Mouse (Mus musculus) myocyte (in vitro differentiated cells): Measurements from ENCODE around the gene Pcgf3.

Source experiments
- CEBPB ChIP-seq: IDR thresholded peaks from 2 replicates; pipeline ENCODE4 v1.6.1; 2011; ENCODE audit warnings: mild to moderate bottlenecking, moderate library complexity; ENCODE audit not compliant: poor library complexity, insufficient read depth, severe bottlenecking
- E2F4 ChIP-seq: IDR thresholded peaks from one replicate; pipeline ENCODE4 v1.6.1; 2011; ENCODE audit warnings: mild to moderate bottlenecking, control low read depth, moderate library complexity; ENCODE audit not compliant: insufficient read depth
- MAX ChIP-seq: IDR thresholded peaks from one replicate; pipeline ENCODE4 v1.6.1; 2011; ENCODE audit warnings: low read depth, mild to moderate bottlenecking, control low read depth
- MYOD1 ChIP-seq, 3 experiments: IDR thresholded peaks; one replicate each; pipeline ENCODE4 v1.6.1; 2011; ENCODE audit warnings: control low read depth in 2 of 3, low read depth in 2 of 3, mild to moderate bottlenecking in 2 of 3, moderate library complexity in 1 of 3; ENCODE audit not compliant: insufficient read length in 2 of 3, control insufficient read depth in 1 of 3
- MYOG ChIP-seq, 3 experiments: IDR thresholded peaks; one replicate each; pipeline ENCODE4 v1.6.1; 2011; ENCODE audit warnings: control low read depth in 2 of 3, low read depth in 2 of 3, mild to moderate bottlenecking in 2 of 3; ENCODE audit not compliant: insufficient read length in 2 of 3, control insufficient read depth in 1 of 3, insufficient read depth in 1 of 3
- POLR2A ChIP-seq: IDR thresholded peaks from one replicate; pipeline ENCODE4 v1.6.1; 2011; ENCODE audit warnings: low read depth, mild to moderate bottlenecking, control low read depth, moderate library complexity; ENCODE audit not compliant: insufficient read length
- POLR2AphosphoS2 ChIP-seq: IDR thresholded peaks from one replicate; pipeline ENCODE4 v1.6.1; 2011; ENCODE audit warnings: low read depth, control low read depth; ENCODE audit not compliant: insufficient read length
- REST ChIP-seq: IDR thresholded peaks from one replicate; pipeline ENCODE4 v1.6.1; 2011; ENCODE audit warnings: mild to moderate bottlenecking, control low read depth, moderate library complexity; ENCODE audit not compliant: insufficient read depth, insufficient read length
- SRF ChIP-seq: IDR thresholded peaks from one replicate; pipeline ENCODE4 v1.6.1; 2011; ENCODE audit warnings: low read depth; ENCODE audit not compliant: control insufficient read depth, insufficient read length
- TCF12 ChIP-seq: IDR thresholded peaks from one replicate; pipeline ENCODE4 v1.6.1; 2011; ENCODE audit warnings: mild to moderate bottlenecking, control low read depth; ENCODE audit not compliant: poor library complexity, insufficient read depth, severe bottlenecking
- USF1 ChIP-seq: IDR thresholded peaks from one replicate; pipeline ENCODE4 v1.6.1; 2011; ENCODE audit warnings: low read depth, mild to moderate bottlenecking, control low read depth, moderate library complexity

GRCm38 (mm10) chr5:108543516-108544291 is 82.7 kb downstream of the Pcgf3 start:
- TF ChIP-seq USF1 (no peak), POLR2A (no peak), CEBPB (no peak), MAX (no peak), MYOD1 (IDR thresholded peaks at IDR 0.05; ENCODE audit: control insufficient read depth in 1 of 3, insufficient read length in 2 of 3, low read depth in 2 of 3) (no peak), TCF12 (no peak), MYOG (IDR thresholded peaks at IDR 0.05; ENCODE audit: control insufficient read depth in 1 of 3, insufficient read depth in 1 of 3, insufficient read length in 2 of 3, low read depth in 2 of 3) (no peak), POLR2AphosphoS2 (no peak), E2F4 (no peak), SRF (no peak), REST (no peak)
